Mouse (Mus musculus) embryonic facial prominence, embryonic 15.5 days (tissue): ENCODE results near the gene Uba3. TPM values are rescaled to one million over a fixed set of nuclear protein-coding genes. Genes with fewer than 3 reads are reported as not detected.

ENCODE experiments used
- ATAC-seq: fragments of 200-750 bp; cut with Nextera tagmentation; 2 replicates; pipeline ENCODE4 v1.8.0; 2017; ENCODE audit warnings: low read depth, moderate TSS enrichment; ENCODE audit not compliant: insufficient number of reproducible peaks, low FRiP score, low TSS enrichment
- H3K27ac ChIP-seq: fragments of 300-500 bp; sonication (generic); replicated peaks from 2 replicates; pipeline ENCODE4 v1.5.1; 2015; ENCODE audit warnings: mild to moderate bottlenecking, inconsistent platforms
- H3K27me3 ChIP-seq: fragments of 300-500 bp; sonication (generic); 2 replicates; pipeline ENCODE4 v1.6.1; 2015; ENCODE audit warnings: inconsistent platforms
- H3K36me3 ChIP-seq: fragments of 300-500 bp; sonication (generic); 2 replicates; pipeline ENCODE4 v1.6.1; 2015; ENCODE audit warnings: mild to moderate bottlenecking, inconsistent platforms
- H3K4me1 ChIP-seq: fragments of 300-500 bp; sonication (generic); 2 replicates; pipeline ENCODE4 v1.6.1; 2015; ENCODE audit warnings: inconsistent platforms
- H3K4me2 ChIP-seq: fragments of 300-500 bp; sonication (generic); replicated peaks from 2 replicates; pipeline ENCODE4 v1.6.1; 2015; ENCODE audit warnings: mild to moderate bottlenecking, inconsistent platforms
- H3K4me3 ChIP-seq: fragments of 300-500 bp; sonication (generic); replicated peaks from 2 replicates; pipeline ENCODE4 v1.5.1; 2015; ENCODE audit warnings: mild to moderate bottlenecking, inconsistent platforms
- H3K9ac ChIP-seq: fragments of 300-500 bp; sonication (generic); 2 replicates; pipeline ENCODE4 v1.6.1; 2015; ENCODE audit warnings: inconsistent platforms
- H3K9me3 ChIP-seq: fragments of 300-500 bp; sonication (generic); replicated peaks from 2 replicates; pipeline ENCODE4 v1.6.1; 2016; ENCODE audit warnings: inconsistent platforms
- WGBS: fragments of 180-500 bp; shearing (Covaris S2); methylation state at CpG from one replicate; pipeline ENCODE4 v1.1.7; 2015; 5-methylcytosine and 5-hydroxymethylcytosine counted together
- polyA plus RNA-seq: library from polyadenylated mRNA; unstranded; fragments of >200 nt; fragmentation: Nextera tagmentation; extraction: Ambion mirVana; gene quantifications from 2 replicates; pipeline ENCODE4 v1.2.1, GENCODE M21; 2015

Uba3 gene
- 76.9 and 77.0 TPM in 2 replicates for polyA plus RNA-seq

GRCm38 (mm10) chr6:97205439-97205885 lies at the start of gene Uba3:
TSS of gene Uba3 (minus strand) at chr6:97205647.
- no peaks in the 10 kb centered on the region for H3K27me3 ChIP-seq

DNA sequence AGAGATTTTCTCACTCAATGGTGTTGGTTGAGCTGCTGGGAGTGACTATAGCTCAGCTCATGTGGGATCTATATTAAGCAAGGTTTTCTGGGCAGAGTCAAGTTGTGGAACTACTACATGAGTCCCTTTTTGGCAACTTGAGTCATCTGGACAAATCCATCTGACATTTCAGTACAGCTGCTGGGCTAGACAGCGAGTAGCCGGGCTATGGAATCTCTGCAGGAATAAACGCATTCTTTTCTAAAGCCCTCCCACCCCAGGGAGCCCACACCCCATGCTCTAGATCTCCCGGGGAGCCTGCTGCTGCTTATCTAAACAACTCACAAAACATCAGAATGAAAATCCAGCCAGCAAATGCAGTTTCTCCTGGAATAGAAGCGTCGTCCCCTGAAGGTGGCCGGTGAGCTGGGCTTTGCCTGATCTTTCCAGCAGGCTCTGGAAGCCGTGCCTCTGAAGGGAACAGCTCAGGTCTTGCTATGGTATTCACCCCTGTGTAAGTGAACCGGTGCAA lies 47.3 kb upstream of the Uba3 start, which contains the start of gene Lmod3:
Lmod3 (minus strand) TSS at position 49 of the 511 bp plus-strand sequence.
- H3K36me3 ChIP-seq: no peaks in the 10 kb centered on the region
- H3K27me3 ChIP-seq: no peaks in the 10 kb centered on the region
- H3K4me3 ChIP-seq: no peak within 1 kb of the TSS
- no peak within 1 kb of the TSS for H3K27ac ChIP-seq
- H3K4me2 ChIP-seq: no peak within 1 kb of the TSS
- no peaks in the 10 kb centered on the region for H3K4me1 ChIP-seq
- 25% methylated on average over 9 of the region's 9 CpGs for WGBS
- no peak within 1 kb of the TSS for H3K9ac ChIP-seq
- ATAC-seq: peak; percentile 51
- no peaks in the 10 kb centered on the region for H3K9me3 ChIP-seq

More at GRCm38 (mm10) chr6:97205439-97205885, at the start of gene Uba3:
- H3K9ac ChIP-seq: peak within 1 kb of the TSS; percentile 96
- no peaks in the 10 kb centered on the region for H3K9me3 ChIP-seq
- H3K4me1 ChIP-seq: peaks cover 11% of the 10 kb centered on the region
- peak within 1 kb of the TSS; percentile 89 for H3K27ac ChIP-seq
- H3K4me2 ChIP-seq: peak within 1 kb of the TSS; percentile 59
- WGBS: under 1% methylated on average over 37 of the region's 38 CpGs
- H3K36me3 ChIP-seq: 0 out of 2 replicates have a peak, but pooled peaks cover 3% of the 10 kb centered on the region
- ATAC-seq: peak; percentile 98
- H3K4me3 ChIP-seq: peak within 1 kb of the TSS; percentile 80

- Histone ChIP-seq H3K27ac (no peak overlapping the region), H3K4me2 (no peak overlapping the region), H3K27me3 (no peaks in the 10 kb centered on the region), H3K36me3 (no peaks in the 10 kb centered on the region), H3K4me3 (no peak overlapping the region), H3K9me3 (no peaks in the 10 kb centered on the region), H3K4me1 (no peaks in the 10 kb centered on the region), H3K9ac (no peak overlapping the region)
- ATAC-seq: no peak
- WGBS: 50% methylated on average over 5 of the region's 5 CpGs
Observed at GRCm38 (mm10) chr6:97252086-97252485, 46.6 kb upstream of the Uba3 start.

DNA sequence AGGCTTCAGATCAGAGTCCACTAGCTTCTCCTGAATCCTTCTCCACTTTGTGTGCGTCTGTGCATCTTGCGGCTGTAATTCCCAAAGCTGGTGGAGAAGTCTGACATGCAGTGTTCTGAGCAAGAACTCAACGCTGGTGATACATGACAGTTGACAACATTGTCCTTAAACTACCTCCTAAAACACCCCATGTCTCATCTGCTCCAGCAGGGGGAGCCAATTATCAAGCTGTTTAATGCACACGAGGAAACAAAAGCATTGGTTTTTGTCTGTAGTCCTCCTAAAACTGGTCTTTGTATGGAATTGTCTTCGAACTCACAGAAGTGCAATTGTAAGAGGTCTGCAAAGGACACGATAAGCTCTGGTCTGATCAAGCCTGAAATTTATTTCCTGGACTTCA lies 45.5 kb upstream of the Uba3 start:
- Histone ChIP-seq H3K9me3 (no peaks in the 10 kb centered on the region), H3K4me3 (no peak overlapping the region), H3K27ac (no peak overlapping the region), H3K9ac (no peak overlapping the region), H3K4me2 (no peak overlapping the region), H3K27me3 (no peaks in the 10 kb centered on the region), H3K4me1 (no peaks in the 10 kb centered on the region), H3K36me3 (no peaks in the 10 kb centered on the region)
- ATAC-seq: no peak
- 42% methylated on average over 6 of the region's 6 CpGs for WGBS

GRCm38 (mm10) chr6:97245200-97245599 lies 39.8 kb upstream of the Uba3 start:
- H3K4me3 ChIP-seq: no peak overlapping the region
- no peak overlapping the region for H3K27ac ChIP-seq
- no peaks in the 10 kb centered on the region for H3K36me3 ChIP-seq
- H3K9ac ChIP-seq: no peak overlapping the region
- no peaks in the 10 kb centered on the region for H3K9me3 ChIP-seq
- no peak for ATAC-seq
- no peak overlapping the region for H3K4me2 ChIP-seq
- H3K4me1 ChIP-seq: no peaks in the 10 kb centered on the region
- H3K27me3 ChIP-seq: no peaks in the 10 kb centered on the region

GRCm38 (mm10) chr6:97242522-97242921 lies 37.1 kb upstream of the Uba3 start:
- 90% methylated on average over 4 of the region's 4 CpGs for WGBS
- Histone ChIP-seq H3K27me3 (no peaks in the 10 kb centered on the region), H3K4me1 (no peaks in the 10 kb centered on the region), H3K4me3 (no peak overlapping the region), H3K4me2 (no peak overlapping the region), H3K36me3 (no peaks in the 10 kb centered on the region), H3K9me3 (no peaks in the 10 kb centered on the region), H3K9ac (no peak overlapping the region), H3K27ac (no peak overlapping the region)
- ATAC-seq: no peak

DNA sequence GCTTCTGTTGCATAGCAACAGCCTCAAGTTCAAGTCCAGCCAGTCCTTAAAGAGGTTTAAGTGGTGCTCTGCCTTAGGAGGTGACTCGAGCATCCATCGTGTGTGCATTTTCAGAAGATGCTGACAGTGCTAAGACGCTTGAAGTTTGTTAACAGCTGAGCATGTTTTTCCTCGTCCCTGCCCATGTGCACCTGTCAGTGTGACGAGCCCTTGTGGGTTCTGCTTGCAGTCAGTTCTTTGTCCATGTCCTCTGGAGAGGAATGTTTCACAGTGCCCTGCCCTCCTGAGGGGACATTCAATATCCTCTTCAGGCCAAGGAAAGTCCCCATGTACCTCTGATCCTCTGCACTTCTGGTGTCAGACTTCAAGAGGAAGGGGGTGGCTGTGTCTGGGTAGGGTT lies 34.6 kb upstream of the Uba3 start:
- Histone ChIP-seq H3K36me3 (no peaks in the 10 kb centered on the region), H3K4me2 (no peak overlapping the region), H3K27ac (no peak overlapping the region), H3K4me1 (no peaks in the 10 kb centered on the region), H3K4me3 (no peak overlapping the region), H3K9me3 (no peaks in the 10 kb centered on the region), H3K27me3 (no peaks in the 10 kb centered on the region), H3K9ac (no peak overlapping the region)
- 69% methylated on average over 5 of the region's 5 CpGs for WGBS
- ATAC-seq: peak; percentile 70; the same call in 1 of the 2 replicates

GRCm38 (mm10) chr6:97239360-97239759 lies 33.9 kb upstream of the Uba3 start:
- Histone ChIP-seq H3K9ac (no peak overlapping the region), H3K4me1 (no peaks in the 10 kb centered on the region), H3K27me3 (no peaks in the 10 kb centered on the region), H3K27ac (no peak overlapping the region), H3K4me2 (no peak overlapping the region), H3K9me3 (no peaks in the 10 kb centered on the region), H3K4me3 (no peak overlapping the region), H3K36me3 (0 out of 2 replicates have a peak, but pooled peaks cover 4% of the 10 kb centered on the region)
- no peak for ATAC-seq
- WGBS: 84% methylated on average over 6 of the region's 6 CpGs

- H3K4me2 ChIP-seq: no peak overlapping the region
- no peaks in the 10 kb centered on the region for H3K4me1 ChIP-seq
- no peak for ATAC-seq
- no peak overlapping the region for H3K9ac ChIP-seq
- no peak overlapping the region for H3K27ac ChIP-seq
- H3K9me3 ChIP-seq: no peaks in the 10 kb centered on the region
- H3K4me3 ChIP-seq: no peak overlapping the region
- 84% methylated on average over 5 of the region's 5 CpGs for WGBS
- H3K36me3 ChIP-seq: peaks cover 22% of the 10 kb centered on the region
- no peaks in the 10 kb centered on the region for H3K27me3 ChIP-seq
Observed at GRCm38 (mm10) chr6:97236088-97236487, 30.6 kb upstream of the Uba3 start.

- peaks cover 27% of the 10 kb centered on the region for H3K36me3 ChIP-seq
- no peaks in the 10 kb centered on the region for H3K27me3 ChIP-seq
Observed at GRCm38 (mm10) chr6:97234911-97235668, 29.6 kb upstream of the Uba3 start.

GRCm38 (mm10) chr6:97227067-97227847 lies 21.8 kb upstream of the Uba3 start:
- Histone ChIP-seq H3K36me3 (peaks cover 21% of the 10 kb centered on the region), H3K4me3 (no peak overlapping the region), H3K9ac (no peak overlapping the region), H3K4me1 (peaks cover 14% of the 10 kb centered on the region), H3K27ac (no peak overlapping the region), H3K9me3 (no peaks in the 10 kb centered on the region), H3K27me3 (no peaks in the 10 kb centered on the region), H3K4me2 (no peak overlapping the region)
- WGBS: 92% methylated on average over 9 of the region's 9 CpGs
- ATAC-seq: no peak

More at GRCm38 (mm10) chr6:97234911-97235668, 29.6 kb upstream of the Uba3 start:
- Histone ChIP-seq H3K9ac (no peak overlapping the region), H3K4me3 (no peak overlapping the region), H3K4me2 (no peak overlapping the region), H3K27ac (no peak overlapping the region), H3K9me3 (no peaks in the 10 kb centered on the region), H3K4me1 (no peaks in the 10 kb centered on the region)
- no peak for ATAC-seq
- 80% methylated on average over 7 of the region's 7 CpGs for WGBS
